Mouse (Mus musculus): ENCODE measurements at regions not wholly inside any gene's neighbourhood (a gene's known extent, or its start where the extent isn't known, plus 50 kb on each side); places are given as distances from the start of the nearest gene placed in this dataset.
"Not testable (repeated sequence)": the region's sequence is repeated elsewhere in the genome, so short reads cannot be mapped to it uniquely, and the experiment has no call there.

DNA sequence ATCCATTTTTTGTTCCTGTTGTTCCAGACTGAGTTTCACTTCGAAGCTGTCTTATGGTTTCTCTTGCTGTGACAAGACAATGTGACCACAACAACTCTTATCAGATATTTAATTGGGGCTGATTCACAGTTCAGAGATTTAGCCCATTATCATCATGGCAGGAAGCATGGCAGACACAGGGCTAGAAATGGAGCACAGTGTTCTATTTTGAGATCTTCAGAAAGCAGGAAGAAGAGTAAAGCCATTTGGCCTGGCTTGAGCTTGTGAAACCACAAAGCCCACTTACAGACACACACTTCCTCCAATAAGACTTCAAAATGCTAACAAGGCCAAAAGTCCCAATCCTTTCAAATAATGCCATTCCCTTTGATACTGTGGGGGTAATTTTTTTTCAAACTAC, 670.4 kb upstream of the Cdh12 start:
- H3K79me3 ChIP-seq (ENCODE audit: low read depth), result no peaks in the 10 kb centered on the region

DNA sequence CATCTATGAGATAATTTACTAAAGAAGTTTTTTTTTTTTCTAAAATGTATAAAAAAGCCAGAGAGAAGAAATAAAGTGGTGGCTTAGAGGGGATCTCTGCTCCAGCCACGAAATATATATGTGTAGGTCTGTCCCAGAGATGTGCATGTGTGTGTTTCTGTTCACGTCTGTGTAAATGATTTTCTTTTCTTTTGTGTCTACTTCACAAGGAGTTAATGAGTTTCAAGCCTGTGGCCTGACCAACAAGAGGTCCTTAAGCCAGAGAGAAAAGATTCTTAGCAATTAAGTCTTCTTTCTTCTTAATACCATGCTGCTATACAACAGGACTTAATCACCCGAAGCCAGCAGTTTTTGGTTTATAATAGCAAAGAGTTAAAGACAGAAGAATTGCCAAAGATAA, 665.2 kb upstream of the Cdh12 start:
- no peaks in the 10 kb centered on the region for H3K36me3 ChIP-seq (ENCODE audit: control insufficient read depth, insufficient read depth)

More for the DNA sequence above, 670.4 kb upstream of the Cdh12 start:
- no peaks in the 10 kb centered on the region for H3K27me3 ChIP-seq (ENCODE audit: control insufficient read depth, insufficient read depth, insufficient read length)
- TF ChIP-seq USF1 (IDR thresholded peaks at IDR 0.05; ENCODE audit: low read depth) (no peak), CEBPB (IDR thresholded peaks at IDR 0.05; ENCODE audit: low read depth) (no peak), CTCF (IDR thresholded peaks at IDR 0.05; ENCODE audit: control insufficient read depth, insufficient read depth, insufficient read length) (no peak), FOSL1 (IDR thresholded peaks at IDR 0.05; ENCODE audit: insufficient read depth, low read length, poor library complexity, severe bottlenecking) (no peak), MYOG (IDR thresholded peaks at IDR 0.05; ENCODE audit: control insufficient read depth, extremely low read depth, insufficient read length) (no peak), MYOD1 (IDR thresholded peaks at IDR 0.05; ENCODE audit: control insufficient read depth, insufficient read length, low read depth) (no peak), MAX (IDR thresholded peaks at IDR 0.05) (no peak)
- no peaks in the 10 kb centered on the region for H3K79me2 ChIP-seq (ENCODE audit: control insufficient read depth, insufficient read depth)
- no peaks in the 10 kb centered on the region for H3K36me3 ChIP-seq (ENCODE audit: control insufficient read depth, insufficient read depth)
- H3K4me3 ChIP-seq (ENCODE audit: insufficient read depth, poor library complexity, severe bottlenecking), result no peak overlapping the region
- no peak overlapping the region for H3ac ChIP-seq (ENCODE audit: control insufficient read depth, insufficient read length, low read depth)

DNA sequence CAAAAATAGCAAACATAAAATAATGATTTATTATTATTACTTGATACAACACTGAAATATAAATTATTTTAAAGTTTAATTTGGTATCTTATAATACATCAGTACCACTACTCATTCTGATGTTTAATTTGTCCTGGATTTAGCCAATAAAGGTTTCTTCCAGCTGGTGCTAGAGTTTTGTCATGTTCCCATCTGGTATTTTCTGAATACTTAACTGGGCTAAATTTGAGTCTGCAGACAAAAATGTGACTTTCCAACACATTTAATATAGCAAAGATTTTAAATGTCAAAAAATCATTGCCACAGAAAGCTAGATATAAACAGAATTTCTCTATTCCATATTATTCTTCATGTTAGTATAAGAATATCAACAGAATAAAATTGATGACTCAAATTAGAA, 642.1 kb upstream of the Cdh12 start:
- H3ac ChIP-seq (ENCODE audit: control insufficient read depth, insufficient read length, low read depth), result no peak overlapping the region
- no peak overlapping the region for H3K4me3 ChIP-seq (ENCODE audit: insufficient read depth, poor library complexity, severe bottlenecking)
- H3K27me3 ChIP-seq (ENCODE audit: control insufficient read depth, insufficient read depth, insufficient read length), result no peaks in the 10 kb centered on the region
- no peaks in the 10 kb centered on the region for H3K79me2 ChIP-seq (ENCODE audit: control insufficient read depth, insufficient read depth)
- no peaks in the 10 kb centered on the region for H3K36me3 ChIP-seq (ENCODE audit: control insufficient read depth, insufficient read depth)
- no peak for TF ChIP-seq CTCF (IDR thresholded peaks at IDR 0.05; ENCODE audit: control insufficient read depth, insufficient read depth, insufficient read length)
- TF ChIP-seq CEBPB (IDR thresholded peaks at IDR 0.05; ENCODE audit: low read depth), result no peak
- TF ChIP-seq MAX (IDR thresholded peaks at IDR 0.05), result no peak
- H3K79me3 ChIP-seq (ENCODE audit: low read depth), result no peaks in the 10 kb centered on the region

More for the DNA sequence above, 665.2 kb upstream of the Cdh12 start:
- TF ChIP-seq MYOG (IDR thresholded peaks at IDR 0.05; ENCODE audit: control insufficient read depth, extremely low read depth, insufficient read length) (no peak), USF1 (IDR thresholded peaks at IDR 0.05; ENCODE audit: low read depth) (no peak), FOSL1 (IDR thresholded peaks at IDR 0.05; ENCODE audit: insufficient read depth, low read length, poor library complexity, severe bottlenecking) (no peak), CEBPB (IDR thresholded peaks at IDR 0.05; ENCODE audit: low read depth) (no peak), MAX (IDR thresholded peaks at IDR 0.05) (no peak)
- Histone ChIP-seq H3ac (ENCODE audit: control insufficient read depth, insufficient read length, low read depth) (no peak overlapping the region), H3K79me3 (ENCODE audit: low read depth) (no peaks in the 10 kb centered on the region), H3K79me2 (ENCODE audit: control insufficient read depth, insufficient read depth) (no peaks in the 10 kb centered on the region), H3K27me3 (ENCODE audit: control insufficient read depth, insufficient read depth, insufficient read length) (no peaks in the 10 kb centered on the region), H3K4me3 (ENCODE audit: insufficient read depth, poor library complexity, severe bottlenecking) (no peak overlapping the region)

DNA sequence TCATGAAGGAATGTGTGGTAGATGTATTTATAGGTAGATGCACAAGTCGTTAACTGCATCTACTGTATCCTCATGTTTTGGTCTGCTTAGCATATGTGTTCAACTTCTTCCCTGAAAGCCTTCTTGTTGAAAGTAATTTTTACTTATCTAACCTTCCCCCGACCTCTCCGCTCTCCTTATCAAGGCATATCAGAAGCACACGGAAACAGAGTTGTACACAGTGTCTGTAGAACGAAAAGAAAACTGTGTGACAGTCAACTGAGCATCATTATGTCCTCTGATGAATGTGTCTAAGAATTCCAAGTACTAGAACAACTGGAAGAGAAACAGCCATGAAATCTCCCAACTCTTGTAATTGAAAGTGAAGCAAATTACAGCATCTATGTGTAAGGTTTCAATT, 635.4 kb upstream of the Cdh12 start:
- H3K27me3 ChIP-seq (ENCODE audit: control insufficient read depth, insufficient read depth, insufficient read length), result no peaks in the 10 kb centered on the region
- H3ac ChIP-seq (ENCODE audit: control insufficient read depth, insufficient read length, low read depth), result no peak overlapping the region
- no peak for TF ChIP-seq MYOG (IDR thresholded peaks at IDR 0.05; ENCODE audit: control insufficient read depth, extremely low read depth, insufficient read length)
- TF ChIP-seq CEBPB (IDR thresholded peaks at IDR 0.05; ENCODE audit: low read depth), result no peak
- no peak for TF ChIP-seq CTCF (IDR thresholded peaks at IDR 0.05; ENCODE audit: control insufficient read depth, insufficient read depth, insufficient read length)
- no peak for TF ChIP-seq MAX (IDR thresholded peaks at IDR 0.05)
- TF ChIP-seq USF1 (IDR thresholded peaks at IDR 0.05; ENCODE audit: low read depth), result no peak
- TF ChIP-seq MYOD1 (IDR thresholded peaks at IDR 0.05; ENCODE audit: control insufficient read depth, insufficient read length, low read depth), result no peak
- no peak for TF ChIP-seq FOSL1 (IDR thresholded peaks at IDR 0.05; ENCODE audit: insufficient read depth, low read length, poor library complexity, severe bottlenecking)
- H3K79me2 ChIP-seq (ENCODE audit: control insufficient read depth, insufficient read depth), result no peaks in the 10 kb centered on the region
- H3K79me3 ChIP-seq (ENCODE audit: low read depth), result no peaks in the 10 kb centered on the region
- H3K4me3 ChIP-seq (ENCODE audit: insufficient read depth, poor library complexity, severe bottlenecking), result no peak overlapping the region
- H3K36me3 ChIP-seq (ENCODE audit: control insufficient read depth, insufficient read depth), result no peaks in the 10 kb centered on the region

DNA sequence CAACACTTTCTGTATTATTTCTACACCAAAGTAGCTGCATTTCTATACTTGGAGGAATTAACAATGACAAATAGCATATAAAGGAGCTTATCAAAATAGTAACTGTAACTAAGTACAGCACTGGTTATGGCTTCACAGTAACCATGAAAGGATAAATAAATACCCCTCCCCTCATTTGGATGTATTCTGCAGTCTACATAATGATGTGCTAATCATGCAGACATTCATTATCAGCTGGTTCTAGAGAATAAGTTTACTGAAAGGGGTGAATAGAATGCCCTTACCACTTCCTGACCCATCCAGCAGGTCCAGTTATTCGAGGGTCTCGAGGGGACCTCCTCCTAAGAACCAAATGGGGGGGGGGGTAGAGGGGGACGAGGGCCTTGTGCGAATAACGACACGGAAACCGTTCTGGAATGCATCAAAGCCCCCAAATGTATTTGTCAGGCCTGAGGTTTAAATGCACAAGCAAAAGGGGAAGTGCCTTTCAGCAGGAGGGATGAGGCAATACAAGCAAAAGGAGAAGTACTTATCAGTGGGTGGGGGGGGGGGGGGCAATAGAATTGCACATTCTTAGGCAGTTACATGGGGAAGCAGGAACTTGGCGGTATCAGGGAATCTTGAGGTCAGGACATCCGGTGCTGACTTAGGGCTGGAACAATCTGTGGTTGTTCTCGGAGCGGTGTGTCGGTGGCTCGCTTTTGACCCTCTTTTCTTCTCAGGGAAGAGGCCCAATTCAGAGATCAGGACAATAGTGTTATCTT, 592.0 kb upstream of the Cdh12 start:
- not testable (repeated sequence) for H3K79me3 ChIP-seq (ENCODE audit: low read depth); H3K36me3 ChIP-seq (ENCODE audit: control insufficient read depth, insufficient read depth); H3K27me3 ChIP-seq (ENCODE audit: control insufficient read depth, insufficient read depth, insufficient read length); H3ac ChIP-seq (ENCODE audit: control insufficient read depth, insufficient read length, low read depth); H3K4me3 ChIP-seq (ENCODE audit: insufficient read depth, poor library complexity, severe bottlenecking); H3K79me2 ChIP-seq (ENCODE audit: control insufficient read depth, insufficient read depth)
- TF ChIP-seq CEBPB (IDR thresholded peaks at IDR 0.05; ENCODE audit: low read depth), result peak; percentile 87

DNA sequence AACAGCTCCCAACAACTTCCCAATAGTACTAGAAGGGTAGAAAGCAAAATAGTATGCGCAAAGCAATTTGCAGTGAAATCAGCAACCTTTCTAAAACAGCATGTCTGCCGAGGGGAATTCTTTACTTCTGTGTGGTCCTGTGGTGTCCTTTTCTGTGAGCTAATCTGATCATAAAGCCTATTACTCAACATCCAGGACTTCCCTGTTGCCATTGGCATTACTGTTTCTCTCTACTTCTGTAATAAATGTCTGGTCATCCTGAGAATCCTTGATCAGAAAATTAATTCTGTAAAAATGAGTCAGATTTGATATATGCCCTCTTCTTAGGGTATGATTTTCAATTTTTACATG, 591.4 kb upstream of the Cdh12 start:
- Histone ChIP-seq H3K27me3 (ENCODE audit: control insufficient read depth, insufficient read depth, insufficient read length) (no peaks in the 10 kb centered on the region), H3K79me2 (ENCODE audit: control insufficient read depth, insufficient read depth) (no peaks in the 10 kb centered on the region), H3K36me3 (ENCODE audit: control insufficient read depth, insufficient read depth) (no peaks in the 10 kb centered on the region)

More for the DNA sequence above, 591.4 kb upstream of the Cdh12 start:
- Histone ChIP-seq H3ac (ENCODE audit: control insufficient read depth, insufficient read length, low read depth) (no peak overlapping the region), H3K79me3 (ENCODE audit: low read depth) (no peaks in the 10 kb centered on the region), H3K4me3 (ENCODE audit: insufficient read depth, poor library complexity, severe bottlenecking) (no peak overlapping the region)
- TF ChIP-seq CEBPB (IDR thresholded peaks at IDR 0.05; ENCODE audit: low read depth) (peak; percentile 81), MYOD1 (IDR thresholded peaks at IDR 0.05; ENCODE audit: control insufficient read depth, insufficient read length, low read depth) (no peak)

All from C2C12 (cell line).